Mouse (Mus musculus) spleen, adult 2 months (tissue): ENCODE measurements around the gene Gabpb2.

Source experiments
- CTCF ChIP-seq: fragments of 200-500 bp; IDR thresholded peaks from 2 replicates; pipeline ENCODE4 v1.5.1; 2011; ENCODE audit warnings: mild to moderate bottlenecking, inconsistent platforms; ENCODE audit not compliant: insufficient read depth, insufficient read length, insufficient replicate concordance; ENCODE audit errors: extremely low read depth
- POLR2A ChIP-seq: fragments of 200-500 bp; IDR thresholded peaks from 2 replicates; pipeline ENCODE4 v1.6.1; 2011; ENCODE audit warnings: low read depth, low read length, inconsistent platforms

DNA sequence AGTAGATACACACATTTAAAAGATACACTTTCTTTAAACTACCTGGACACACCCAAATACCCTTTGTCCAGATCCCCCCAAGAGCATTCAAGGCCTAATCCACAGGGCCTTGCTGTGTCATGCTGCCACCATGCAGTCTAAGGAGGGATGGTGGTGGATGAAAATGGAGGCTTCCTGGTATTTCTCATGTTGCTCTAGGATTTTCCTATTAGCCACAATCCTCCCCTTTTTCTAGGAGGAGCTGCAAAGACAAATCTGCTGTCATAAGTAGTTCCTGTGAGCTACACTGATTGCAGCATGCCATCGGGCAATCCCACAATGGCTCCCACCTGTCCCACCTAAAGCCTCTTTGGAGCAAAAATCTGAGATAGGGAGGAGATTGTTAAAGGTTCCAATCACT lies 9.5 kb upstream of the Gabpb2 start:
- TF ChIP-seq CTCF (no peak), POLR2A (no peak)
